Mouse (Mus musculus) monocyte, adult 59 days (primary cell): ENCODE data around the gene Irx3. TPM values are rescaled to one million over a fixed set of nuclear protein-coding genes. Genes with fewer than 3 reads are reported as not detected.

ENCODE experiments used
- total RNA-seq, 2 experiments: library from RNA; stranded (reverse); gene quantifications; one replicate each; pipeline ENCODE4 v1.2.4; 2023

Gene Irx3
- not detected for total RNA-seq

DNA sequence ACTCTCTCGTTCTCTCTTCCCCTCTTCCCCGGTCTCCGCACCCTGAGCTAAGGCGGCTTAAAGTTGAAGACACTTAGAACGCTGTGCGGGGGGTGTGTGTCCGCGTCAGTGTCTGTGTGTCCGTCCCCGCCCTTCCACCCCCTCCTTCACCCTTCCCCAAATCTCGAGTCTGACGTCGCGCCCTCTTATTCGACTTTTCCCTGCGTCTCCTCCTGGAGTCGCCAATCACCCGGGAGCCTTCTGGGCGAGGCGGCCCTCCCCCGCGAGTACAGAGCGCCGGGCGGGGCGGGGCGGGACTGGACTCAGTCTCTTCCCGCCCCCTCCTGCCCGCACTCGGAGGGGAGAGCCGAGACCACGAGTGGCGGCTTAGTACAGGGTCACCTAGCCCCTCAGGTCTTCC is at the start of gene Irx3:
Gene Irx3, minus strand, starts transcription at position 229 of the 400 bp plus-strand sequence.

